Mouse (Mus musculus) regulatory T cell (primary cell): ENCODE measurements around the gene Ppef2.

Source experiments
- in situ Hi-C: fragments of 300-600 bp; cut with MboI, MseI; formaldehyde crosslinking; loops from one replicate; pipeline ENCODE4 v1.15.1; 2025; ENCODE audit warnings: high pct_unique_total_duplicates

The Ppef2 gene

DNA sequence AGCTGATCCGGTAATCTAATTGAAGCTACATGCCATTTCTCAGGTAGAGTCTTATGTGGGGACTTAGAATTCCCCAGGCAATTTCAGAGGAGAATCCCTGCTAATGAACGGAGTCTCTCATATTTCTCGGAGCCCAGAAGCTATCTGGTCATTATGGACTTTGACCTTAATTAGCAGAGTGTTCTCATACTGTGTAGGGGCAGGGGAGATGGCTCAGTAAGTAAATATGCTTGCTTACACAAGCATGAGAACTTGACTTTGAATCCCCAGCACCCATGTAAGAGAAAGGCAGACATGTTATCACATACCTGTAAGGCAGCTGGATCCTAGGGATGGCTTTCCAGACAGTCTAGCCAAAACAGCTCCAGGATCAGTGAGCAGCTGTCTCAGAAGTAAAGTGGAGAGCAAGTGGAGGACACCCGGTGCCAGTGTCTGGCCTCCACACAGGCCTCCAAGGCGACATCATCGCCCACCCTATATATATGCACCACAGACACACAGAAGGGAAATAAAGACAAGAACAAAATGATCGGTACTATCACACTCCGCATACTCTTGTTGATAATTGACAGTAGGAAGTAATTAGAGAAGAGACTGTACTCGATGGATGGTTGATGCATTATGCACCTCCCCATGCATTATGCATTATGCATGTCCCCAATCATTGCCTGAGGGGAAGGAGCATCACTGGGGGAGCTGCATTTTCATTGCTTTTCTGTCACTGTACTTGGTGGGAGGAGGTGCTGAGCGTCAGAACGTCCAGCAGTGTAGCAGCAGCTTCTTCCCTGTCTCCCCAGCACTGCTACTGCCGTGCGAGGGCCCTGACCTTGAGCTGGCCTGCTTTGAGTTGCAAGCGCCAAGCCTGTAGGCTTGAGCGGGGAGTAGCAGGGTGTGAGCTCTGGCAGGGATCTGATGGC is 58.9 kb downstream of the Ppef2 start:
- in situ Hi-C loops, result loop anchor here (5.0 kb wide), 1 partner anchor 90 kb away; no protein-coding TSS in a partner anchor

DNA sequence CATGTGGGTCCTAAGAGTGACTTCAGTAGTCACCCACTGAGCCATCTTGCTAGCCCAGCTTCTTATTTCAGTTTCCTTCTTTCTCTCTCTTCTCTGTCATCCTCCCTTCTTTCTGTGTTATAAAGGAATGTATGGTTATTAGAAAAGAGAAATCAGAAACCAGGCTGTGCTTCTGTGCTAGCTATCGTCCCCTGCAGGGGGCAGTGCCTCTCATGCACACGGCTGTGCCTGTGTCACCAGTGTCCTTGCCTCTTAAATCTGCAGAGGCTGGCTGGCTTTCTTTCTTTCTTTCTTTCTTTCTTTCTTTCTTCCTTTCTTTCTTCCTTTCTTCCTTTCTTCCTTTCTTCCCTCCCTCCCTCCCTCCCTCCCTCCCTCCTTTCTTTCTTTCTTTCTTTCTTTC is 60.4 kb downstream of the Ppef2 start:
- in situ Hi-C loops, result loop anchor here (5.0 kb wide), 1 partner anchor 92 kb away; no protein-coding TSS in a partner anchor

DNA sequence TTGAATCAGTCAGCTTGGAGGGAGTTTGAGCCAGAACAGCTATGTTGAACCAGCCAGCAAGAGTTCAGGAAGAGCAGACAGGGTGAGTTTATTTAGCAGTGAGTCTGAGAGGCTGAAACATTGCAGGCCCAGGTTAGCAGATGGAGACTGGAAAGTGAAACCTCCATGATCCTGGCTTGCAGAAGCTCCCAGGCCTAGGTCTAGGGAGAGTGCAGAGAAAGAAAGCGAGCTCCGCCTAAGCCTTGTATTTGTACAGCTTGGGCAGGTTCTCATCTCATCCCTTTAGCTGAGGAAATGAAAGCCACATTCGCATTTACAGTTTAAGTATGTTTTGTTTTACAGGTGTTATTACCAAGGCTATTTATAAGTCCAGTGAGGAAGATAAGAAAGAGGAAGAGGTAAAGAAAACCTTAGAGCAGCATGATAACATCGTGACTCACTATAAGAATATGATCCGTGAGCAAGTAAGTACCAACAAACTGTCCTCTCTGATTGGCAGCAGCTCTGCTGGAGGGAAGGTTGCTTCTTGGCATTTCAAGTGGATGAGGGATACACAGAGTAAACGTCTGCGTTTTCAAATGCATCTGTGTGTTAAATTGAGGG is 67.1 kb downstream of the Ppef2 start:
- in situ Hi-C loops, result no loop called here

- in situ Hi-C loops, result no loop called here
These were observed 72.8 kb downstream of the Ppef2 start for GRCm38 (mm10) chr5:92183071-92183830.
